Mouse (Mus musculus) cerebellum, adult 2 months (tissue): ENCODE measurements around the gene Klf14.

Experiments
- CTCF ChIP-seq: fragments of 200-500 bp; IDR thresholded peaks from 2 replicates; pipeline ENCODE4 v1.5.1; 2011; ENCODE audit warnings: low read depth, mild to moderate bottlenecking, control low read depth, low read length, moderate library complexity, borderline replicate concordance; ENCODE audit not compliant: insufficient read depth
- POLR2A ChIP-seq: fragments of 200-500 bp; IDR thresholded peaks from 2 replicates; pipeline ENCODE4 v1.6.1; 2011; ENCODE audit warnings: low read length, control low read depth, borderline replicate concordance; ENCODE audit not compliant: insufficient read depth

DNA sequence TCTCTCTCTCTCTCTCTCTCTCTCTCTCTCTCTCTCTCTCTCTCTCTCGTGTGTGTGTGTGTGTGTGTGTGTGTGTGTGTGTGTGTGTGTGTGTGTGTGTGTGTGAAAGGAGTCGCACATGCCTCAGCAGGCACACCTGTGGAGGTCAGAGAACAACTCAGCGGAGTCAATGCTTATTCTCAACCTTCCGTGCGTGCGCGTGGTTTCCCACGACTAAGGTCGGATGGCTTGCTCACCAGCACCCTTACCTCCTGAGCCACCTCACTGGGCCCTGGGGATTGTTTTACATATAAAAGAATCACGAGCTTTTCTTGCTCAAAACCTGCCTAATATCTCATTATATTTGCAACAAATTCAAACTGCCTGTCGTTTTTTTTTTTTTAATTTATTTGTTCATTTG, 37.1 kb downstream of the Klf14 start:
- TF ChIP-seq CTCF (no peak), POLR2A (no peak)
